Mouse (Mus musculus): ENCODE data around the gene Btnl6. TPM values are rescaled to one million over a fixed set of nuclear protein-coding genes. Genes with fewer than 3 reads are reported as not detected.
"Not testable (repeated sequence)": the region's sequence is repeated elsewhere in the genome, so short reads cannot be mapped to it uniquely, and the experiment has no call there.

Btnl6 gene
- total and polyA plus RNA-seq, 2 experiments from 2014 or later: not detected

GRCm38 (mm10) chr17:34546797-34547196 lies 29.6 kb upstream of the Btnl6 start:
- H3K27ac ChIP-seq (ENCODE audit: low read depth, low read length): no peak overlapping the region
- no peaks in the 10 kb centered on the region for H3K36me3 ChIP-seq (ENCODE audit: insufficient read depth)
- no peak for ATAC-seq
- DNase-seq: no peak
- 88% methylated on average over 1 of the region's 1 CpGs for WGBS
- H3K9me3 ChIP-seq (ENCODE audit: low read length): no peaks in the 10 kb centered on the region
- no peaks in the 10 kb centered on the region for H3K4me1 ChIP-seq (ENCODE audit: insufficient read depth)
- no peak overlapping the region for H3K9ac ChIP-seq
- no peaks in the 10 kb centered on the region for H3K27me3 ChIP-seq (ENCODE audit: insufficient read depth, low read length)
- TF ChIP-seq CTCF (IDR thresholded peaks at IDR 0.05; ENCODE audit: low read depth): no peak
- no peak overlapping the region for H3K4me2 ChIP-seq (ENCODE audit: low read depth)
- H3K4me3 ChIP-seq (ENCODE audit: low read depth, low read length): no peak overlapping the region

- H3K27ac ChIP-seq (ENCODE audit: low read depth, low read length); ATAC-seq; H3K9me3 ChIP-seq (ENCODE audit: low read length); H3K4me1 ChIP-seq (ENCODE audit: insufficient read depth); DNase-seq; H3K27me3 ChIP-seq (ENCODE audit: insufficient read depth, low read length); H3K4me3 ChIP-seq (ENCODE audit: low read depth, low read length); H3K4me2 ChIP-seq (ENCODE audit: low read depth); H3K36me3 ChIP-seq (ENCODE audit: insufficient read depth); H3K9ac ChIP-seq: not testable (repeated sequence)
- 90% methylated on average over 12 of the region's 13 CpGs for WGBS
Observed at GRCm38 (mm10) chr17:34543567-34543966, 26.4 kb upstream of the Btnl6 start.

- no peak for DNase-seq
- no peak for TF ChIP-seq CTCF (IDR thresholded peaks at IDR 0.05; ENCODE audit: low read depth)
- ATAC-seq: no peak
- no peak overlapping the region for H3K27ac ChIP-seq (ENCODE audit: low read depth, low read length)
- WGBS: 71% methylated on average over 3 of the region's 3 CpGs
- H3K4me2 ChIP-seq (ENCODE audit: low read depth): no peak overlapping the region
- no peak overlapping the region for H3K4me3 ChIP-seq (ENCODE audit: low read depth, low read length)
- no peaks in the 10 kb centered on the region for H3K4me1 ChIP-seq (ENCODE audit: insufficient read depth)
- H3K9ac ChIP-seq: no peak overlapping the region
- H3K36me3 ChIP-seq (ENCODE audit: insufficient read depth): no peaks in the 10 kb centered on the region
- no peaks in the 10 kb centered on the region for H3K9me3 ChIP-seq (ENCODE audit: low read length)
- H3K27me3 ChIP-seq (ENCODE audit: insufficient read depth, low read length): no peaks in the 10 kb centered on the region
Observed at GRCm38 (mm10) chr17:34532671-34533070, 15.5 kb upstream of the Btnl6 start.

GRCm38 (mm10) chr17:34519001-34519400 lies 1.8 kb upstream of the Btnl6 start:
- Histone ChIP-seq H3K9ac (no peak overlapping the region), H3K27ac (ENCODE audit: low read depth, low read length) (no peak overlapping the region), H3K9me3 (ENCODE audit: low read length) (no peaks in the 10 kb centered on the region), H3K4me3 (ENCODE audit: low read depth, low read length) (no peak overlapping the region), H3K4me2 (ENCODE audit: low read depth) (no peak overlapping the region), H3K4me1 (ENCODE audit: insufficient read depth) (no peaks in the 10 kb centered on the region), H3K36me3 (ENCODE audit: insufficient read depth) (no peaks in the 10 kb centered on the region), H3K27me3 (ENCODE audit: insufficient read depth, low read length) (no peaks in the 10 kb centered on the region)
- ATAC-seq: no peak
- no peak for DNase-seq
- TF ChIP-seq CTCF (IDR thresholded peaks at IDR 0.05; ENCODE audit: low read depth): no peak
- WGBS: 69% methylated on average over 1 of the region's 1 CpGs

GRCm38 (mm10) chr17:34518571-34518970 lies 1.4 kb upstream of the Btnl6 start:
- H3K27me3 ChIP-seq (ENCODE audit: insufficient read depth, low read length); H3K9ac ChIP-seq; H3K27ac ChIP-seq (ENCODE audit: low read depth, low read length); H3K36me3 ChIP-seq (ENCODE audit: insufficient read depth); H3K4me1 ChIP-seq (ENCODE audit: insufficient read depth); H3K4me3 ChIP-seq (ENCODE audit: low read depth, low read length); H3K9me3 ChIP-seq (ENCODE audit: low read length); H3K4me2 ChIP-seq (ENCODE audit: low read depth); DNase-seq; ATAC-seq: not testable (repeated sequence)
- WGBS: 71% methylated on average over 3 of the region's 3 CpGs

- H3K36me3 ChIP-seq (ENCODE audit: insufficient read depth): no peaks in the 10 kb centered on the region
- 90% methylated on average over 4 of the region's 4 CpGs for WGBS
- no peak overlapping the region for H3K27ac ChIP-seq (ENCODE audit: low read depth, low read length)
- no peak overlapping the region for H3K4me3 ChIP-seq (ENCODE audit: low read depth, low read length)
- TF ChIP-seq CTCF (IDR thresholded peaks at IDR 0.05; ENCODE audit: low read depth): no peak
- no peak overlapping the region for H3K4me2 ChIP-seq (ENCODE audit: low read depth)
- no peaks in the 10 kb centered on the region for H3K9me3 ChIP-seq (ENCODE audit: low read length)
- no peak overlapping the region for H3K9ac ChIP-seq
- DNase-seq: no peak
- no peaks in the 10 kb centered on the region for H3K4me1 ChIP-seq (ENCODE audit: insufficient read depth)
- no peaks in the 10 kb centered on the region for H3K27me3 ChIP-seq (ENCODE audit: insufficient read depth, low read length)
- ATAC-seq: no peak
Observed at GRCm38 (mm10) chr17:34517795-34518194, 643 bp upstream of the Btnl6 start.

- Histone ChIP-seq H3K36me3 (ENCODE audit: insufficient read depth) (no peaks in the 10 kb centered on the region), H3K9me3 (ENCODE audit: low read length) (no peaks in the 10 kb centered on the region), H3K9ac (no peak overlapping the region), H3K27ac (ENCODE audit: low read depth, low read length) (no peak overlapping the region), H3K4me3 (ENCODE audit: low read depth, low read length) (no peak overlapping the region), H3K4me1 (ENCODE audit: insufficient read depth) (no peaks in the 10 kb centered on the region), H3K27me3 (ENCODE audit: insufficient read depth, low read length) (no peaks in the 10 kb centered on the region), H3K4me2 (ENCODE audit: low read depth) (no peak overlapping the region)
- TF ChIP-seq CTCF (IDR thresholded peaks at IDR 0.05; ENCODE audit: low read depth): no peak
- ATAC-seq (no peak), DNase-seq (no peak)
- 90% methylated on average over 2 of the region's 2 CpGs for WGBS
Observed at GRCm38 (mm10) chr17:34516514-34516913, 638 bp downstream of the Btnl6 start.

GRCm38 (mm10) chr17:34511723-34512122 lies 5.4 kb downstream of the Btnl6 start:
- H3K4me1 ChIP-seq (ENCODE audit: insufficient read depth); H3K9me3 ChIP-seq (ENCODE audit: low read length); H3K4me2 ChIP-seq (ENCODE audit: low read depth); H3K36me3 ChIP-seq (ENCODE audit: insufficient read depth); H3K27ac ChIP-seq (ENCODE audit: low read depth, low read length); H3K9ac ChIP-seq; DNase-seq; H3K4me3 ChIP-seq (ENCODE audit: low read depth, low read length); ATAC-seq; H3K27me3 ChIP-seq (ENCODE audit: insufficient read depth, low read length): not testable (repeated sequence)
- WGBS: 68% methylated on average over 1 of the region's 1 CpGs
